Mouse (Mus musculus) c-Kit-positive CD71-negative TER-119-negative erythroid progenitor cells, embryonic 14.5 days (primary cell): ENCODE measurements around the gene Myo5c.

ENCODE experiments used
- DNase-seq: peaks from one replicate; pipeline ENCODE4 v3.0.0-alpha.2; 2013; ENCODE audit warnings: low read depth

The Myo5c gene

GRCm38 (mm10) chr9:75282179-75282578 lies 50.4 kb downstream of the Myo5c start:
- DNase-seq, result no peak

GRCm38 (mm10) chr9:75282830-75283229 lies 51.0 kb downstream of the Myo5c start:
- DNase-seq, result peak; percentile 50

GRCm38 (mm10) chr9:75283636-75284035 lies 51.8 kb downstream of the Myo5c start:
- no peak for DNase-seq

GRCm38 (mm10) chr9:75285363-75285762 lies 53.5 kb downstream of the Myo5c start:
- DNase-seq, result no peak

GRCm38 (mm10) chr9:75287636-75288035 lies 55.8 kb downstream of the Myo5c start:
- no peak for DNase-seq

GRCm38 (mm10) chr9:75289545-75289944 lies 57.7 kb downstream of the Myo5c start:
- DNase-seq, result peak; percentile 29

GRCm38 (mm10) chr9:75299342-75299741 lies 67.5 kb downstream of the Myo5c start:
- no peak for DNase-seq

GRCm38 (mm10) chr9:75303033-75303432 lies 71.2 kb downstream of the Myo5c start:
- DNase-seq, result no peak

- DNase-seq, result no peak
Measured at GRCm38 (mm10) chr9:75303701-75304261, 72.0 kb downstream of the Myo5c start.

- DNase-seq, result no peak
Measured at GRCm38 (mm10) chr9:75304286-75304685, 72.5 kb downstream of the Myo5c start.

- DNase-seq, result no peak
Measured at GRCm38 (mm10) chr9:75306126-75306898, 74.5 kb downstream of the Myo5c start, which contains the start of gene Gnb5. Gnb5 (plus strand) TSS chr9:75306288.

- no peak for DNase-seq
Measured at GRCm38 (mm10) chr9:75307015-75307414, 75.2 kb downstream of the Myo5c start.

- no peak for DNase-seq
Measured at GRCm38 (mm10) chr9:75308621-75309020, 76.8 kb downstream of the Myo5c start.

- DNase-seq, result peak; percentile 61
Measured at GRCm38 (mm10) chr9:75312008-75312407, 80.2 kb downstream of the Myo5c start.

GRCm38 (mm10) chr9:75313138-75313831 lies 81.5 kb downstream of the Myo5c start:
- DNase-seq, result no peak

- DNase-seq, result peak; percentile 35
Measured at GRCm38 (mm10) chr9:75313832-75314516, 82.2 kb downstream of the Myo5c start.

GRCm38 (mm10) chr9:75314517-75315105 lies 82.8 kb downstream of the Myo5c start:
- no peak for DNase-seq

GRCm38 (mm10) chr9:75315238-75315637 lies 83.4 kb downstream of the Myo5c start:
- no peak for DNase-seq

- DNase-seq, result no peak
Measured at GRCm38 (mm10) chr9:75316771-75317170, 85.0 kb downstream of the Myo5c start.

- DNase-seq, result no peak
Measured at GRCm38 (mm10) chr9:75318196-75318595, 86.4 kb downstream of the Myo5c start.

GRCm38 (mm10) chr9:75319365-75319764 lies 87.5 kb downstream of the Myo5c start:
- DNase-seq, result no peak
